Mouse (Mus musculus) embryo, embryonic 9.5 days (tissue): Measurements from ENCODE around the gene Shbg.
"Not testable (repeated sequence)": the region's sequence is repeated elsewhere in the genome, so short reads cannot be mapped to it uniquely, and the experiment has no call there.

Experiments
- DNase-seq: peaks from one replicate; pipeline ENCODE4 v3.0.0-alpha.2; 2017; ENCODE audit errors: extremely low spot score

Shbg gene

GRCm38 (mm10) chr11:69629802-69630201, 12.1 kb upstream of the Shbg start:
- DNase-seq = no peak

GRCm38 (mm10) chr11:69628286-69628685, 10.6 kb upstream of the Shbg start:
- peak; percentile 82 for DNase-seq

- not testable (repeated sequence) for DNase-seq
Measured at GRCm38 (mm10) chr11:69624339-69624738, 6.6 kb upstream of the Shbg start.

- no peak for DNase-seq
Measured at GRCm38 (mm10) chr11:69623006-69623405, 5.3 kb upstream of the Shbg start.

- DNase-seq = no peak
Measured at GRCm38 (mm10) chr11:69622406-69622805, 4.7 kb upstream of the Shbg start.

- DNase-seq = peak; percentile 82
Measured at GRCm38 (mm10) chr11:69621571-69622268, 4.0 kb upstream of the Shbg start, which contains the start of gene Sat2. Sat2 (plus strand) TSS chr11:69622024.

GRCm38 (mm10) chr11:69620394-69621081, 2.8 kb upstream of the Shbg start:
- no peak for DNase-seq

- no peak for DNase-seq
Measured at GRCm38 (mm10) chr11:69616781-69617180, 924 bp downstream of the Shbg start.

- not testable (repeated sequence) for DNase-seq
Measured at GRCm38 (mm10) chr11:69614257-69614588, 3.5 kb downstream of the Shbg start.

- DNase-seq = peak; percentile 86
Measured at GRCm38 (mm10) chr11:69613553-69614256, 4.0 kb downstream of the Shbg start.

- no peak for DNase-seq
Measured at GRCm38 (mm10) chr11:69610899-69611298, 6.8 kb downstream of the Shbg start.

- DNase-seq = no peak
Measured at GRCm38 (mm10) chr11:69609416-69609815, 8.3 kb downstream of the Shbg start.

GRCm38 (mm10) chr11:69608525-69608924, 9.2 kb downstream of the Shbg start:
- no peak for DNase-seq

- no peak for DNase-seq
Measured at GRCm38 (mm10) chr11:69606832-69607231, 10.9 kb downstream of the Shbg start.

GRCm38 (mm10) chr11:69606491-69606795, 11.3 kb downstream of the Shbg start:
- no peak for DNase-seq

GRCm38 (mm10) chr11:69605726-69606490, 11.8 kb downstream of the Shbg start, which contains the start of gene Atp1b2:
Atp1b2 (minus strand) TSS chr11:69605942.
- peak; percentile 79 for DNase-seq

GRCm38 (mm10) chr11:69604795-69605664, 12.7 kb downstream of the Shbg start:
- DNase-seq = peak; percentile 22

- DNase-seq = no peak
Measured at GRCm38 (mm10) chr11:69604347-69604746, 13.4 kb downstream of the Shbg start.

GRCm38 (mm10) chr11:69603516-69603915, 14.2 kb downstream of the Shbg start:
- no peak for DNase-seq

- DNase-seq = no peak
Measured at GRCm38 (mm10) chr11:69601768-69602167, 15.9 kb downstream of the Shbg start.

GRCm38 (mm10) chr11:69600098-69600497, 17.6 kb downstream of the Shbg start:
- DNase-seq = peak; percentile 63
